Mouse (Mus musculus) hindbrain, embryonic 12.5 days (tissue): ENCODE measurements at regions not wholly inside any gene's neighbourhood (a gene's known extent, or its start where the extent isn't known, plus 50 kb on each side); places are given as distances from the start of the nearest gene placed in this dataset.

Experiments used
- ATAC-seq: fragments of 200-750 bp; cut with Nextera tagmentation; 2 replicates; pipeline ENCODE4 v1.8.0; 2017; ENCODE audit warnings: moderate TSS enrichment; ENCODE audit not compliant: low FRiP score
- H3K27ac ChIP-seq: fragments of 300-500 bp; sonication (generic); 2 replicates; pipeline ENCODE4 v1.5.1; 2016; ENCODE audit warnings: mild to moderate bottlenecking
- H3K27me3 ChIP-seq: fragments of 300-500 bp; sonication (generic); 2 replicates; pipeline ENCODE4 v1.6.1; 2016; ENCODE audit warnings: mild to moderate bottlenecking
- H3K36me3 ChIP-seq: fragments of 300-500 bp; sonication (generic); 2 replicates; pipeline ENCODE4 v1.6.1; 2016; ENCODE audit warnings: mild to moderate bottlenecking
- H3K4me1 ChIP-seq: fragments of 300-500 bp; sonication (generic); 2 replicates; pipeline ENCODE4 v1.6.1; 2016
- H3K4me2 ChIP-seq: fragments of 300-500 bp; sonication (generic); replicated peaks from 2 replicates; pipeline ENCODE4 v1.6.1; 2016; ENCODE audit warnings: mild to moderate bottlenecking
- H3K4me3 ChIP-seq: fragments of 300-500 bp; sonication (generic); 2 replicates; pipeline ENCODE4 v1.5.1; 2016; ENCODE audit warnings: mild to moderate bottlenecking
- H3K9ac ChIP-seq: fragments of 300-500 bp; sonication (generic); 2 replicates; pipeline ENCODE4 v1.6.1; 2016; ENCODE audit warnings: mild to moderate bottlenecking, moderate library complexity
- H3K9me3 ChIP-seq: fragments of 300-500 bp; sonication (generic); replicated peaks from 2 replicates; pipeline ENCODE4 v1.6.1; 2016; ENCODE audit warnings: mild to moderate bottlenecking
- WGBS: fragments of 180-500 bp; shearing (Covaris S2); methylation state at CpG from one replicate; pipeline ENCODE4 v1.1.7; 2016; 5-methylcytosine and 5-hydroxymethylcytosine counted together

DNA sequence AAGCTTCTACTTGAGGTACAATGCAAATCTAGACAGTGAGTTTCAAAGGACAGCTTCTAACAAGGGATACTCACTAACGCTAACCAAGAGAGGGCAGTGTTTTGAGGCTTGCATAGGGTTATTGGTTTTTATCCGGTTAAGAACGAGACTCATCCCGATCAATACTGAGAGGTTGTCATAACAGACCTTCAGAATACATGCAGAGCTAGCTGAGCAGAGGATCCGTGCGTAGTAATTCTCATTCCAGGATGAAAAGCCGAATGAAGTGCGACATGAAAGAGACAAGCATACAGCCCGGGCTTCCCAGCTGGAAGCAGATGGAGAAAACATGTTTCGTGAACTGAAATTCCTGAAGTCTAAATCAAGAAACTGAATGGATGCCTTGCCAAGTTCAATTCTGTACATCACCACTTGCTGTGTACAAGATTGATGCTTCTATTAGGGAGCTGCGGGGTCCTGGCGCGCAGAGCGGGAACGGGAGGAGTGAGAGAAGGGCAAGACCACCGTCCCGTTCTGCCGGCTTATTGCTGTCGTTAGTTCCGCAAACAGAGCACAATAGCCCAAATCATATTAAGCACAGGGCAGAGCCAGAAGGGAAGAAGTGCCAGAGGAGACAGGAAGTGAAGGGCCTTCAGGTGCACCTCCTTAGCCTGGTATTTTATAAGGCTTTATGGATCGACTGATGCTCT lies 65.4 kb upstream of the Tes start:
- 0 out of 2 replicates have a peak, but pooled peaks cover 5% of the 10 kb centered on the region for H3K4me1 ChIP-seq
- 55% methylated on average over 21 of the region's 21 CpGs for WGBS
- no peak overlapping the region for H3K27ac ChIP-seq
- no peak overlapping the region for H3K9ac ChIP-seq
- no peaks in the 10 kb centered on the region for H3K36me3 ChIP-seq
- peak overlapping the region; percentile 42 for H3K4me2 ChIP-seq
- no peaks in the 10 kb centered on the region for H3K9me3 ChIP-seq
- peaks cover 4% of the 10 kb centered on the region for H3K27me3 ChIP-seq
- 0 out of 2 replicates have a peak, but pooled peaks have one; percentile 51 for ATAC-seq
- 0 out of 2 replicates have a peak overlapping the region, but pooled peaks have one; percentile 6 for H3K4me3 ChIP-seq

DNA sequence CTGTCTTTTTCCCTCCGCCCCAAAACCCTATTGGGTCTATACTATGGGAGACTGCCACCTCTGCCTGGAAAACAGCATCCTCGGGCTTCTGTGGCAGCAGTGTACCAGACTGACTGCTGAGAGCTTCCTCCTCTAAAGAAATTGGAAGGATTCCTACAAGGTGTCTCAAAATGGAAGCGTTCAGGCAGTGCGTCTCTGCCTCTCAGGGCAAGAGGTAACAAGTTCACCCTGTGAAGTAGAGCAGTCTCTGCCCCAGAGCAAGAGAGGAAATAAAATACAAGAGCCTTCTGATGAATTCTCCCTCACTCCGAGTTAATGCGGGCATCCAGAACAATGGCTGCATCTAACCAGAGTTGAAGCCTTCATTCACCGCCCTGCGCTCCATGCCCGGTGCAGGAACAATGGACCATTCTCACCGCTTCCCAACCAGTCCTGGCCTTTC lies 69.4 kb upstream of the Tes start:
- Histone ChIP-seq H3K9me3 (no peaks in the 10 kb centered on the region), H3K27me3 (peaks cover 4% of the 10 kb centered on the region), H3K4me2 (peak overlapping the region; percentile 50), H3K4me1 (0 out of 2 replicates have a peak, but pooled peaks cover 5% of the 10 kb centered on the region), H3K27ac (peak overlapping the region; percentile 48; the same call in 1 of the 2 replicates), H3K36me3 (no peaks in the 10 kb centered on the region), H3K4me3 (peak overlapping the region; percentile 20; the same call in 1 of the 2 replicates), H3K9ac (peak overlapping the region; percentile 20; the same call in 1 of the 2 replicates)
- WGBS: 17% methylated on average over 10 of the region's 10 CpGs
- peak; percentile 66 for ATAC-seq

DNA sequence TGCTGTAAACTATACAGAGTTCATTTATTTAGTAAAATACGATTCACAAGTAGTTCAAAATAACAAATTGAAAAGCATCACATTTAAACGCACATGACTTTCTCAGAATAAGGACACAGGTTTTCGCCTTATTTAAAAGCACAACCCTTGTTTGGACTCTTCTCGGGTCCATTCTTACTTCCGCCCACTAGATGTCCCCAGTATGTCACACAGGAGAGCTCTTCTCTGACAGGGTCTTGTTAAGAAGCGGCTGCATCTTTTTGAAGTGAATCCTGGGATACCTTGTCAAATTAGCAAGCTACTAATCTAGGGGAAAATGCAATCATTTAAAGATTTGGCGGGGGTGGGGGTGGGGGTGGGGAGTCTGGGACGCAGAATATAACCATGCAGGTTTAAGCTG lies 70.2 kb upstream of the Tes start:
- no peaks in the 10 kb centered on the region for H3K36me3 ChIP-seq
- no peaks in the 10 kb centered on the region for H3K9me3 ChIP-seq
- ATAC-seq: peak; percentile 82; the same call in 1 of the 2 replicates
- peaks cover 4% of the 10 kb centered on the region for H3K27me3 ChIP-seq
- 6% methylated on average over 8 of the region's 8 CpGs for WGBS
- no peak overlapping the region for H3K27ac ChIP-seq
- peak overlapping the region; percentile 50 for H3K4me2 ChIP-seq
- H3K9ac ChIP-seq: no peak overlapping the region
- 0 out of 2 replicates have a peak, but pooled peaks cover 5% of the 10 kb centered on the region for H3K4me1 ChIP-seq
- H3K4me3 ChIP-seq: no peak overlapping the region

DNA sequence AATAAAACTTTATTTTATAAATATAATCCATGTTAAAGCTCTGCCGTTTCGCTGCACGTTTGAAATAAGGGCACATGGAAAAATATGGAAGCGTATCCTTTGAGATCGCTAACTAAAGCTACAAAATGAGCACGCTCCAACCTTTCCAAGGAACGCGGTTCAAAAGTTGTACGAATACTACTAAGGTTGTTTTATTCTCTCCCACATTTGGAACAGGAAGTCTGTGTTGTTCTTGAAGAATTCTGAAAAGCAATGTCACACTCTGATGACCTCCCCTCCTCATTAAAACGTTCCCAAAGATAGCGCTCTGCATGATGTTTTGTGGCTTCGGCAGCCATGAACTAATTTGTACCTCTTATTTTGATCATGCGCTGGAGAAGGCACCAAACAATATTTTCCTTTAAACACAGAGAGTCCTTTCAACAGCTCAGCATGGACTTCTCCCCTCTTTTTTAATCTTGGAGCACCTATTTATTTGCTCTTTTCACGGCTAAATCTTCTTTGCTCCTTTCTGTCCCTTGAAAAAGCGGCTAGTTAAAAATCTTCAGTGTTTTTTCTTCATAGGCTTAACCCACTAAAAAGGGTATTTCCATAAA lies 72.9 kb upstream of the Tes start:
- no peak overlapping the region for H3K27ac ChIP-seq
- H3K36me3 ChIP-seq: no peaks in the 10 kb centered on the region
- no peaks in the 10 kb centered on the region for H3K27me3 ChIP-seq
- no peak overlapping the region for H3K4me2 ChIP-seq
- no peaks in the 10 kb centered on the region for H3K9me3 ChIP-seq
- 0 out of 2 replicates have a peak, but pooled peaks cover 5% of the 10 kb centered on the region for H3K4me1 ChIP-seq
- no peak overlapping the region for H3K9ac ChIP-seq
- WGBS: 59% methylated on average over 15 of the region's 15 CpGs
- no peak for ATAC-seq
- no peak overlapping the region for H3K4me3 ChIP-seq

DNA sequence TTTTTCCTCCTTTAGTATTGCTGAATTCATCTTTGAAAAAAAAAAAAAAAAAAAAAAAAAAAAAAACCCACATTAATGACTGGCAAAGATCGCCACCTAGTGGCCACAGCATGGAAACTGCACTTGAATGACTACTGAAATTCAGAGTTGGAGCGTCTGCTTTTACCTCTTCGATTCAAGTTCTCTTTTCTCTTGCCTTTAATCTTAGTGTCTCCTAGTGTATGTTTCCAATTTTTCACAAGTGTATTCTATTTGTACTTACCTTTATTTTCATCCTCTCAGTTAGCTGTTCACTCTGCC lies 79.9 kb upstream of the Tfec start:
- H3K27me3 ChIP-seq: no peaks in the 10 kb centered on the region
- no peak overlapping the region for H3K4me3 ChIP-seq
- no peaks in the 10 kb centered on the region for H3K36me3 ChIP-seq
- ATAC-seq: no peak
- 32% methylated on average over 3 of the region's 3 CpGs for WGBS
- no peaks in the 10 kb centered on the region for H3K4me1 ChIP-seq
- H3K27ac ChIP-seq: no peak overlapping the region
- H3K9me3 ChIP-seq: no peaks in the 10 kb centered on the region
- no peak overlapping the region for H3K9ac ChIP-seq
- no peak overlapping the region for H3K4me2 ChIP-seq

DNA sequence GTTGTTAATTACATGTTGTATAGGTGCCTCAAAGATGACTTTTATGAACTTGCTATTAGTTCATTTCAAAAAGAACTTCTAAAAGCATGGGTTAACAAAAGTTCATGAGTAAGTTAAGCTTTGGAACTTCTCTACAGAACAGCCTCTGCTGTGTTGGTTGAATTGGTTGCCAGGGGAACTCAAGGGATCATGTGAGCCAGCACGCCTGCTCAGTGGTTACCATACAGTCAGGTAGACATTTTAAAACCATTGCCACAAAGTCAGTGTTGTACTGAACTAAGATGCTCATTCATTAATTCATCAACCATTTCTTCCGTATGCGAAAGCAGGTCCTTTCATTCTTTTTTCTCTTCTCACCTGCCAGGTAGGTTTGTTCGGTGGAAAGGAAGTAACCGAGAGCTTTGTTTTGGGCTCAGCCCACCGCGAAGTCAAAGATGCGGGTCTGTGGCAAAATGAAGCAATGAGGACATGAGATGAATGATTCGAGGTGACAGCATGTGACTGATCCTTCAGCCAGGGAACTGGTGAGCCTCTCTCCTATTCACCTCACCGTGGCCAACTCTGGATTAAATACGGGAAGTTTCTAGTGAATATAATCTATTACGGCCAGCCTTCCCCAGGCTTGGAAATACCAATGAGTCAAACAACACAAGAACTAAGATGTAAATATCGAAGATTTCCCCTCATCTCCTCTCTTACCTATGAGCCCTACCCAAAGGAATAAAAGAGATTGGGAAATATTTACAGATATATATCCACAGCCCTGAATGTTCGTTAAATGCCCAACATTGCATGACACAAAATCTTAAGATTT lies 79.4 kb upstream of the Tfec start:
- no peak for ATAC-seq
- H3K4me3 ChIP-seq: no peak overlapping the region
- no peaks in the 10 kb centered on the region for H3K4me1 ChIP-seq
- 68% methylated on average over 14 of the region's 14 CpGs for WGBS
- H3K27me3 ChIP-seq: no peaks in the 10 kb centered on the region
- no peak overlapping the region for H3K27ac ChIP-seq
- no peaks in the 10 kb centered on the region for H3K36me3 ChIP-seq
- H3K9ac ChIP-seq: no peak overlapping the region
- no peaks in the 10 kb centered on the region for H3K9me3 ChIP-seq
- no peak overlapping the region for H3K4me2 ChIP-seq

DNA sequence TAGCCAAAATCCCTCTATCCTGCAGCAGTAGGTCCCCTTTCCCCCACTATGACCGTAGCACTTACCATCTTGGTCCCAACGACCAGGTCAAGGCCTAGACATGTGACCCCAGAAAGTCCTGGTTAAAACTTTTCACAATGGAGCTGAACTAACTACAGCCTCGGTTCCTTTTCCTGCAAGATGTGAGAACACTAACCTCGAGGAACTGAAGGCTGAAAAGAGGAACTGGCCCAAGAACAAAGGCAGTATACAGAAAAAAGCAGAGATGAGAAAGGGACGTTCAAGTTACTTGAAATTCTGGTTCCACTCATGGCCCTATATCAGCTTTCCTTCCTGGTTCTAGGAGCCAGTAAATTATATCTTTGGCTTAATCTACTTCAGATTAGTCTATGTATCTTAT lies 67.4 kb upstream of the Tfec start:
- no peak overlapping the region for H3K27ac ChIP-seq
- 85% methylated on average over 5 of the region's 5 CpGs for WGBS
- no peak for ATAC-seq

DNA sequence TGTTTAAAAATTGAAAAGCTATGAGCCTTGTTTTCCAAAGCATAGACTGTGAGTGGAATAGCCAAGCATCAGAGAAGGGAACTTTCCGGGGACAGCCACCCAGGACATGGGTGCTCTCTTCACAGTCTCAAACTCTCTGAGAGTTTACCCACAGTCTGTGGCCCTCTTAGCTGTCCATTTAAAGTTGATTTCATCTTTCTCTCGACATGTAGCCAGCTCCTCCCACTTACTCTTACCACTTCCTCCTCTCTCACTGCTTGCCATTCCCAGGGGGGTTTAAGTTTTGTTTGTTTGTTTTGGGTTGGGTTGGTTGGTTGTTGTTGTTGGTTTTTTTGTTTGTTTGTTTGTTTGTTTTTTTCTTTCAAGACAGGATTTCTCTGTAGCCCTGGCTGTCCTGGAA lies 66.1 kb upstream of the Tfec start:
- Histone ChIP-seq H3K27ac (no peak overlapping the region), H3K4me3 (no peak overlapping the region), H3K4me1 (no peaks in the 10 kb centered on the region), H3K4me2 (no peak overlapping the region), H3K27me3 (no peaks in the 10 kb centered on the region), H3K9ac (no peak overlapping the region), H3K9me3 (no peaks in the 10 kb centered on the region), H3K36me3 (no peaks in the 10 kb centered on the region)
- 93% methylated on average over 2 of the region's 2 CpGs for WGBS
- no peak for ATAC-seq

More for the DNA sequence above, 67.4 kb upstream of the Tfec start:
- Histone ChIP-seq H3K9me3 (no peaks in the 10 kb centered on the region), H3K27me3 (no peaks in the 10 kb centered on the region), H3K9ac (no peak overlapping the region), H3K4me2 (no peak overlapping the region), H3K36me3 (no peaks in the 10 kb centered on the region), H3K4me1 (no peaks in the 10 kb centered on the region), H3K4me3 (no peak overlapping the region)

DNA sequence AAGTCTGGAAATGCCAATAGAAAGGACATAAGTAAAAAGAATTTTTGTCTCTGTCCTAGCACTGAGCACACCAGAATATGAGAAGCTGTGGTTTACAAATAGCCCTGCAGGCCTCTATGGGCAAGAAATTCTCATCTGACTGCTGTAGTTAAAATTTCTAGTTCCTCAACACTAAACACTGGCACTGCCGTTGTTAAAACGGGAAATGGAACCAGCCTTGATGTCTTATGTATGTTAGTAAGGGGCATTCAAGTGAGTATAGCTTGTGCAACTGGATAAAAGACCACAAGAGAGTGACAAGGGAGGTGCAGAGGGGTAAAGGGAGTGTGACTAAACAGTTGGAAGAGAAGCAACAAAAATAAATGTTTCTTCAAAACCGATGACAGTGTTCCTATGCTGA lies 65.7 kb upstream of the Tfec start:
- Histone ChIP-seq H3K4me2 (no peak overlapping the region), H3K27ac (no peak overlapping the region), H3K27me3 (no peaks in the 10 kb centered on the region), H3K4me1 (no peaks in the 10 kb centered on the region), H3K9ac (no peak overlapping the region), H3K4me3 (no peak overlapping the region), H3K9me3 (no peaks in the 10 kb centered on the region), H3K36me3 (no peaks in the 10 kb centered on the region)
- no peak for ATAC-seq
- 87% methylated on average over 3 of the region's 3 CpGs for WGBS

DNA sequence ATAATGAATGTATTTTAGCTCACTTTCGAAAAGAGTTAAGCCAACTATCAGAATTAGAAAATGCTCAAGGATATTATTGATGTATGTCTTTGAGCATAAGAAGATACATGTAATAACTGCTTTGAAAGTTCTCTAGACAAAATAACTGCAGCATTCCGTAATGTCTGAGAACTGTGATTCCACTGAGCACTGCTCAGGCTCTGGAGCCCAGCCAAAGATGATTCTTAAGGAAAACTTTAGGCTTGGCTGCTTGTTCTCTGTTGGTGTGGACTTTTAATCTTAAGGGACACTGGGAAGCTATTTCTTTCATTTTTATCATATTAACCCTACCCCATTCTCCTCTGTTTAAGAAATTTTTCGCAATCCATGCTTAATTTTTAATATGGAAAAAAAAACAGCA lies 59.9 kb upstream of the Tfec start:
- Histone ChIP-seq H3K4me2 (no peak overlapping the region), H3K27me3 (no peaks in the 10 kb centered on the region), H3K27ac (no peak overlapping the region), H3K4me1 (peaks cover 3% of the 10 kb centered on the region; the same call in 1 of the 2 replicates), H3K9me3 (no peaks in the 10 kb centered on the region), H3K36me3 (no peaks in the 10 kb centered on the region), H3K4me3 (no peak overlapping the region), H3K9ac (no peak overlapping the region)
- WGBS: 89% methylated on average over 3 of the region's 3 CpGs
- no peak for ATAC-seq

DNA sequence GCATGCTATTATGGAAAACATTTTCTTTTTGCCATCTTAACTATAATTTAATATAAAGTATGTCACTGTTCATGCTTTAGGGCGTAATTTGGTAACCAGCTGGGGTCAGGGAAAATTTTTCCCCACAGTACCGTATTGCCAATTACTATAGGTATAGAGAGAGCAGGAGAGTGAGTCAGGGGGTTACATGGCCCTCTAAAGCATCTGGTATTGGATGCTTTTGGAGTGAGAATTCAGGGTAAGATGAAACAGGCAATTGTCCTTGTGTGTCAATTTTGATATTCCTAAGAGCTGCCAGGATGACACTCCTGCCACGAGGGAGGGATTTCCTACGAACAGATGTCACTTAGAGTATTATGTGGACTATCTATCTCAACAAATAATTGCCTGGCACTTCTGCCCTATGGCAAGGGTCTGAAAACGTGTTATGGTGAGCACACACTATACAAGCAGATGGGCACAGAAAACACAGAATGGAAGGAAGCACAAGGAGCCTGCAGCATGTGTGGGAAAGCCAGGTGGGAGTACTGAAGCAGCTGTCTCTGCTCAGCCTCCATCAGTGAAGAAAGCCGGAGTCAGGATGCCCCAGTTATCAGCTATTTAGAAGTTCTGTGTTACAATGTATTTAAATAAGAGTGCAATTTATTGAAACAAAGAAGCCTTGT lies 58.7 kb upstream of the Tfec start:
- H3K4me3 ChIP-seq: no peak overlapping the region
- H3K9ac ChIP-seq: no peak overlapping the region
- H3K4me2 ChIP-seq: no peak overlapping the region
- 60% methylated on average over 6 of the region's 6 CpGs for WGBS
- ATAC-seq: peak; percentile 90
- 0 out of 2 replicates have a peak overlapping the region, but pooled peaks have one; percentile 62 for H3K27ac ChIP-seq
- H3K27me3 ChIP-seq: no peaks in the 10 kb centered on the region
- H3K9me3 ChIP-seq: no peaks in the 10 kb centered on the region
- peaks cover 3% of the 10 kb centered on the region; the same call in 1 of the 2 replicates for H3K4me1 ChIP-seq
- no peaks in the 10 kb centered on the region for H3K36me3 ChIP-seq
